Mouse (Mus musculus) neutrophil, adult 65 days (primary cell): Measurements from ENCODE around the gene Elovl5. TPM values are rescaled to one million over a fixed set of nuclear protein-coding genes. Genes with fewer than 3 reads are reported as not detected.

Source experiments
- total RNA-seq: library from RNA; stranded (reverse); gene quantifications from 2 replicates; pipeline ENCODE4 v1.2.4, GENCODE M21; 2023

The Elovl5 gene
- 29.8 and 38.1 TPM in 2 replicates for total RNA-seq

GRCm38 (mm10) chr9:77917074-77917621 is at the start of gene Elovl5:
Gene Elovl5 (plus strand): TSS chr9:77917364.

Other genes starting within 250 kb of the Elovl5 start
- gene Gclc, start 162.8 kb upstream of the Elovl5 start, total RNA-seq: 11.6 and 13.2 TPM in 2 replicates
- gene Gcm1, start 134.6 kb downstream of the Elovl5 start, total RNA-seq: not detected in 2 replicates
- 28.8 and 29.7 TPM in 2 replicates for gene Fbxo9, start 191.7 kb downstream of the Elovl5 start, total RNA-seq
- gene Ick, start 191.8 kb downstream of the Elovl5 start, total RNA-seq: 2.2 and 2.6 TPM in 2 replicates